Mouse (Mus musculus) liver, postnatal 0 days (tissue): ENCODE data around the gene Abca14. TPM values are rescaled to one million over a fixed set of nuclear protein-coding genes. Genes with fewer than 3 reads are reported as not detected.
A peak's percentile ranks its signal among the peaks of the same experiment; 100 is the strongest.

ENCODE experiments used
- ATAC-seq: fragments of 200-750 bp; cut with Nextera tagmentation; 2 replicates; pipeline ENCODE4 v1.8.0; 2017; ENCODE audit warnings: mild to moderate bottlenecking, moderate library complexity
- DNase-seq: peaks from one replicate; pipeline ENCODE4 v3.0.0-alpha.2; 2016
- H3K27ac ChIP-seq: fragments of 300-500 bp; sonication (generic); 2 replicates; pipeline ENCODE4 v1.5.1; 2014; ENCODE audit warnings: antibody characterized with exemption, moderate library complexity, mild to moderate bottlenecking, low read depth
- H3K27me3 ChIP-seq: fragments of 300-500 bp; sonication (generic); 2 replicates; pipeline ENCODE4 v1.6.1; 2014; ENCODE audit warnings: low read length, control low read depth, mixed read lengths; ENCODE audit not compliant: insufficient read depth
- H3K36me3 ChIP-seq: fragments of 300-500 bp; sonication (generic); replicated peaks from 2 replicates; pipeline ENCODE4 v1.6.1; 2014; ENCODE audit warnings: mild to moderate bottlenecking, control low read depth, low read length, moderate library complexity, mixed read lengths; ENCODE audit not compliant: insufficient read depth
- H3K4me1 ChIP-seq: fragments of 300-500 bp; sonication (generic); 2 replicates; pipeline ENCODE4 v1.6.1; 2014; ENCODE audit warnings: antibody characterized with exemption, mild to moderate bottlenecking, control low read depth; ENCODE audit not compliant: insufficient read depth
- H3K4me2 ChIP-seq: fragments of 300-500 bp; sonication (generic); 2 replicates; pipeline ENCODE4 v1.6.1; 2014; ENCODE audit warnings: low read depth, mild to moderate bottlenecking, low read length, moderate library complexity, mixed read lengths
- H3K4me3 ChIP-seq: fragments of 300-500 bp; sonication (generic); 2 replicates; pipeline ENCODE4 v1.5.1; 2014; ENCODE audit warnings: low read depth, low read length
- H3K9ac ChIP-seq: fragments of 300-500 bp; sonication (generic); replicated peaks from 2 replicates; pipeline ENCODE4 v1.6.1; 2014; ENCODE audit warnings: mild to moderate bottlenecking, moderate library complexity
- H3K9me3 ChIP-seq: fragments of 300-500 bp; sonication (generic); 2 replicates; pipeline ENCODE4 v1.6.1; 2016; ENCODE audit warnings: mild to moderate bottlenecking, control low read depth, low read length, mixed read lengths
- CTCF ChIP-seq: sonication (generic); IDR thresholded peaks from 2 replicates; pipeline ENCODE4 v1.5.1; 2016; ENCODE audit warnings: antibody characterized with exemption, low read depth
- EP300 ChIP-seq: IDR thresholded peaks from 2 replicates; pipeline ENCODE4 v1.6.1; 2016; ENCODE audit warnings: antibody characterized with exemption, low read depth, mild to moderate bottlenecking
- WGBS: fragments of 180-500 bp; shearing (Covaris S2); extraction: QIAGEN DNeasy Blood & Tissue Kit; methylation state at CpG from one replicate; pipeline ENCODE4 v1.1.7; 2014; ENCODE audit not compliant: insufficient replicate concordance; 5-methylcytosine and 5-hydroxymethylcytosine counted together
- polyA plus RNA-seq: library from polyadenylated mRNA; unstranded; fragments of >200 nt; fragmentation: Nextera tagmentation; extraction: Ambion mirVana; gene quantifications from 2 replicates; pipeline ENCODE4 v1.2.1, GENCODE M21; 2015

Gene Abca14
- polyA plus RNA-seq, 1 experiment from 2014 or later, result 0.20 TPM

- H3K36me3 ChIP-seq, result no peaks in the 10 kb centered on the region
- no peak overlapping the region for H3K9ac ChIP-seq
- TF ChIP-seq EP300, result no peak
- no peak for TF ChIP-seq CTCF
- H3K4me1 ChIP-seq, result 0 out of 2 replicates have a peak, but pooled peaks cover 3% of the 10 kb centered on the region
- no peak overlapping the region for H3K4me2 ChIP-seq
- WGBS, result 57% methylated on average over 5 of the region's 6 CpGs
- no peak for DNase-seq
- ATAC-seq, result no peak
- no peaks in the 10 kb centered on the region for H3K27me3 ChIP-seq
- H3K9me3 ChIP-seq, result no peaks in the 10 kb centered on the region
- H3K27ac ChIP-seq, result no peak overlapping the region
- H3K4me3 ChIP-seq, result no peak overlapping the region
Measured at GRCm38 (mm10) chr7:120192816-120193215, 10.9 kb upstream of the Abca14 start.

GRCm38 (mm10) chr7:120195207-120195606, 8.6 kb upstream of the Abca14 start:
- H3K4me1 ChIP-seq, result 0 out of 2 replicates have a peak, but pooled peaks cover 3% of the 10 kb centered on the region
- no peak overlapping the region for H3K27ac ChIP-seq
- H3K9me3 ChIP-seq, result no peaks in the 10 kb centered on the region
- TF ChIP-seq CTCF (no peak), EP300 (no peak)
- H3K9ac ChIP-seq, result no peak overlapping the region
- WGBS, result 73% methylated on average over 4 of the region's 4 CpGs
- DNase-seq (no peak), ATAC-seq (no peak)
- no peaks in the 10 kb centered on the region for H3K36me3 ChIP-seq
- H3K27me3 ChIP-seq, result no peaks in the 10 kb centered on the region
- H3K4me2 ChIP-seq, result no peak overlapping the region
- H3K4me3 ChIP-seq, result no peak overlapping the region

- DNase-seq (no peak), ATAC-seq (no peak)
- Histone ChIP-seq H3K36me3 (no peaks in the 10 kb centered on the region), H3K4me2 (peak overlapping the region; percentile 51), H3K27me3 (no peaks in the 10 kb centered on the region), H3K4me1 (peaks cover 3% of the 10 kb centered on the region; the same call in 1 of the 2 replicates), H3K9me3 (no peaks in the 10 kb centered on the region), H3K27ac (no peak overlapping the region), H3K9ac (no peak overlapping the region), H3K4me3 (peak overlapping the region; percentile 4; the same call in 1 of the 2 replicates)
- 8% methylated on average over 14 of the region's 14 CpGs for WGBS
- no peak for TF ChIP-seq EP300
- no peak for TF ChIP-seq CTCF
Measured at GRCm38 (mm10) chr7:120201231-120201744, 2.5 kb upstream of the Abca14 start.

GRCm38 (mm10) chr7:120201771-120202170, 2.0 kb upstream of the Abca14 start, which contains the start of gene Crym:
Crym (minus strand) TSS chr7:120202111.
- H3K4me1 ChIP-seq, result peaks cover 3% of the 10 kb centered on the region; the same call in 1 of the 2 replicates
- no peak for TF ChIP-seq EP300
- no peak for TF ChIP-seq CTCF
- peak within 1 kb of the TSS; percentile 4; the same call in 1 of the 2 replicates for H3K4me3 ChIP-seq
- WGBS, result 7% methylated on average over 26 of the region's 26 CpGs
- H3K27me3 ChIP-seq, result no peaks in the 10 kb centered on the region
- no peak within 1 kb of the TSS for H3K9ac ChIP-seq
- no peaks in the 10 kb centered on the region for H3K9me3 ChIP-seq
- peak within 1 kb of the TSS; percentile 51 for H3K4me2 ChIP-seq
- H3K27ac ChIP-seq, result no peak within 1 kb of the TSS
- DNase-seq (no peak), ATAC-seq (no peak)
- H3K36me3 ChIP-seq, result no peaks in the 10 kb centered on the region

- H3K9me3 ChIP-seq, result no peaks in the 10 kb centered on the region
- ATAC-seq (peak; percentile 47; the same call in 1 of the 2 replicates), DNase-seq (no peak)
- WGBS, result 30% methylated on average over 9 of the region's 9 CpGs
- H3K4me2 ChIP-seq, result no peak overlapping the region
- no peak overlapping the region for H3K9ac ChIP-seq
- peaks cover 3% of the 10 kb centered on the region; the same call in 1 of the 2 replicates for H3K4me1 ChIP-seq
- TF ChIP-seq CTCF (no peak), EP300 (no peak)
- H3K36me3 ChIP-seq, result no peaks in the 10 kb centered on the region
- no peak overlapping the region for H3K4me3 ChIP-seq
- no peak overlapping the region for H3K27ac ChIP-seq
- no peaks in the 10 kb centered on the region for H3K27me3 ChIP-seq
Measured at GRCm38 (mm10) chr7:120205989-120206388, 2.2 kb downstream of the Abca14 start.

- no peaks in the 10 kb centered on the region for H3K36me3 ChIP-seq
- DNase-seq (no peak), ATAC-seq (no peak)
- H3K4me3 ChIP-seq, result no peak overlapping the region
- H3K27me3 ChIP-seq, result no peaks in the 10 kb centered on the region
- H3K9me3 ChIP-seq, result no peaks in the 10 kb centered on the region
- no peak overlapping the region for H3K27ac ChIP-seq
- H3K9ac ChIP-seq, result no peak overlapping the region
- TF ChIP-seq EP300 (no peak), CTCF (no peak)
- no peak overlapping the region for H3K4me2 ChIP-seq
- H3K4me1 ChIP-seq, result no peaks in the 10 kb centered on the region
Measured at GRCm38 (mm10) chr7:120228541-120228940, 24.8 kb downstream of the Abca14 start.

GRCm38 (mm10) chr7:120241092-120241491, 37.3 kb downstream of the Abca14 start:
- Histone ChIP-seq H3K4me1 (no peaks in the 10 kb centered on the region), H3K27me3 (no peaks in the 10 kb centered on the region), H3K27ac (no peak overlapping the region), H3K9ac (no peak overlapping the region), H3K4me2 (no peak overlapping the region), H3K36me3 (no peaks in the 10 kb centered on the region), H3K9me3 (no peaks in the 10 kb centered on the region), H3K4me3 (no peak overlapping the region)
- DNase-seq (no peak), ATAC-seq (no peak)
- TF ChIP-seq CTCF (peak; percentile 50), EP300 (no peak)
